Mouse (Mus musculus): Measurements from ENCODE around the gene Rtl10.

DNA sequence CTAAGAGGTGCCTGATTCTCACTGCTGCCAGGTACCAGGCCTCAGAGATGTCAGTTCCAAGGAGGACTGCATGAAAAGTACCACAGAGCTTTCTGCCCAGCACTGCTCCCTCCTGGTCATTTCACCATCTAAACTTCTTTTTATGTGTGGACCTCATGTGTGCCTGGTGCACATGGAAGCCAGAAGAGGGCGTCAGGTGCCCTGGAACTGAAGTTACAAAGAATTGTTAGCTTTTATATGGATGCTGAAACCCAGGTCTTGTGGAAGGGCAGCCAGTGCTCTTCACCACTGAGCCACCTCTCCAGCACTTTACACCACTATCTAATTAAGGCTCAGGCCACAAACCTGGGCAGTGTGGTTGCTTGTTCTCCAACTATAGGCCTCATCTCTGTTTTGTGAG lies 27.9 kb upstream of the Rtl10 start:
- TF ChIP-seq CTCF (IDR thresholded peaks at IDR 0.05; ENCODE audit: extremely low read depth, insufficient read length, insufficient replicate concordance, low read depth, low read length) (peak; percentile 9; the same call in 1 of the 2 replicates), POLR2A (IDR thresholded peaks at IDR 0.05; ENCODE audit: low read depth, low read length) (no peak)

Measured in small intestine, adult 2 months (tissue).